Mouse (Mus musculus) layer of hippocampus, postnatal 36 days (tissue): ENCODE results near the gene Psmb1. TPM values are rescaled to one million over a fixed set of nuclear protein-coding genes. Genes with fewer than 3 reads are reported as not detected.
"Not testable (repeated sequence)": the region's sequence is repeated elsewhere in the genome, so short reads cannot be mapped to it uniquely, and the experiment has no call there.

Experiments
- DNase-seq, 2 experiments: peaks; one replicate each; pipeline ENCODE4 v3.0.0; 2022
- total RNA-seq, 2 experiments: library from RNA; stranded (reverse); gene quantifications; 2 replicates each; pipeline ENCODE4 v1.2.3; 2021

Gene Psmb1
- 100 to 1,000 TPM; 120 to 138 TPM for total RNA-seq

DNA sequence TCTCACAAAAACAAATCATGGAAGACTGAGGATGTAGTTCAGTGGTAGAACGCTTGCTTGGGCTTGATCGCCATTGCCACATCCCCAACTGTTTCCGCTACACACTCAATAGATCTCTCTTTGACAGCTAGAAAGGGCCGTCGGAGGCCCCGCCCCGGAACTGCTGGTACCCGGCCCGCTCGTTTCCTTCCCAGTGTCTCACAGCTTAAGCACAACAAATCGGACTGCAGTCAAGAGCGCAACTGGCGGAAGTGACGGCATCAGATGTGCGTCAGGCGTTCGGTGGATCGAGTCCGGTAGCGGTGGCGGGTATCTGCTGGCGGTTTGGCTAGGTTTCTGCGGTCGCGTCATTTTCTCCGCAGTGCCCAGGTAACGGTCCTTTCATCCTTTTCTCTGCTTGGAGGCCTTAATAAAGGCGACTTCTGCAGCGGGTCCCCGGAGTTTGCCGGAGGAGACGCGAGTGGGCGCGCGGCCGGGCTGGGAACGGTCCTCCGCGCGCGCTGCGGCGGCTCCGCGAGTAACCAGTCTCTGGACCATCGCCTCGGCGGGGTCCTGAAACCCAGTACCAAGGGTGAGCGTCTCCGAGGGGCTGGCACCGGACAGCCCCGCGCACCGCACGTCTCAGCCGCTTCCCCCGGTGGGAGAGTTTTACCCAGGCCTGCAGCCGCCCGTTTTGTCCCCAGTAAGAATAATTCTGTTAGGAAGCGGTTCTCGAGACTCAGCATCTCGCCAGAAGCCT, at the start of gene Psmb1, which contains the start of gene Tbp:
Gene Psmb1, minus strand, starts transcription at position 96 of the 739 bp plus-strand sequence.
Gene Tbp, plus strand, starts transcription at position 233 of the 739 bp plus-strand sequence.
- peak; percentile 98 for DNase-seq

GRCm38 (mm10) chr17:15546440-15546839, 46.9 kb upstream of the Psmb1 start:
- DNase-seq, result no peak

- not testable (repeated sequence) for DNase-seq
These were observed 44.3 kb upstream of the Psmb1 start for GRCm38 (mm10) chr17:15543868-15544267.

GRCm38 (mm10) chr17:15540309-15540708, 40.8 kb upstream of the Psmb1 start:
- no peak for DNase-seq

- DNase-seq, result no peak
These were observed 36.9 kb upstream of the Psmb1 start for GRCm38 (mm10) chr17:15536457-15536904.

- no peak for DNase-seq
These were observed 36.4 kb upstream of the Psmb1 start for GRCm38 (mm10) chr17:15535943-15536342.

DNA sequence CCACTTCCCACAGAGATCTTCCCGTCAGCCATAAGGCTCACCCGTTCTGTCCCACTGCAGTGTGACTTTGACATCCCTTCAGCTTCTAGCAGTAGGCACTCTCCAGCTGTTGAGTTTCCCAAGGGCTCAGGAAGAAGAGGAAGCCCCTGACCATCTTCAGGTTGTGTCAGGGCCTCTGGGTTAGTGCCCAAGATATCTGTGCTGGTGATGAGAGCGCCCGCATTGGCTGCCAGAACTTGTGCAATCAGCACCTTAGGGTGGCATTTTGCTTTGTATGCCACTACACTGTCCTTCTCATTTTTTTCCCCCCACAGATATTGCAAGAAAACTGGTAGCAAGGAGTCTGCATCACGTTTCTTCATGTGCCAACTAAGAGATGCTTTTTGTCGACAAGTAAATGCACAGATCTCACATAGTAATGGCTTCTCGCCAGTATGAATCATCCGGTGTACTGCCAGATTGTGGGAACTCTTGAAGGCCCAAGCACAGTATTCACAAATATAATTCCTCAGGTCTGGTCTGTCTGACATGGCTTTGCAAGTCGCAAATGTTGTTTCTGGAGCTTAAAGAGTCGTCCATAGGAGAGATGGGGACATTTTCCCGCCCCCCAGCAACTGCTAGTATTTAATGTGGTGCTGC, 35.7 kb upstream of the Psmb1 start:
- DNase-seq, result no peak

DNA sequence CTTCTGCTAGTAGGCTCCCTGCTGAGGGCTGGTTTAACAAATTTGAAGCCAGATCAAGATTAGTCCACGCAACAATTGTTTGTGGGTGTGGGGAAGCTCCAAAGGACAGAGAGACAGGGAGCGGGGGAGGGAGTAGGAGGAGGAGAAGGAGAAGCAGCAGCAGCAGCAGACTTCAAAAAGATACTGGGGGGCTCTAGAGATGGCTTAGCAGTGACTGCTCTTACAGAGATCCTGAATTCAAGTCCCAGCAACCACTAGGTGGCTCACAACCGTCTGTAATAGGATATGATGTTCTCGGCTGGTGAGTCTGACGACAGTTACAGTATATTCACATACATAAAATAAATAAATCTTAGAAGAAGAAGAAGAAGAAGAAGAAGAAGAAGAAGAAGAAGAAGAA, 30.6 kb upstream of the Psmb1 start:
- peak in 1 of 2 experiments; percentile 35 for DNase-seq

DNA sequence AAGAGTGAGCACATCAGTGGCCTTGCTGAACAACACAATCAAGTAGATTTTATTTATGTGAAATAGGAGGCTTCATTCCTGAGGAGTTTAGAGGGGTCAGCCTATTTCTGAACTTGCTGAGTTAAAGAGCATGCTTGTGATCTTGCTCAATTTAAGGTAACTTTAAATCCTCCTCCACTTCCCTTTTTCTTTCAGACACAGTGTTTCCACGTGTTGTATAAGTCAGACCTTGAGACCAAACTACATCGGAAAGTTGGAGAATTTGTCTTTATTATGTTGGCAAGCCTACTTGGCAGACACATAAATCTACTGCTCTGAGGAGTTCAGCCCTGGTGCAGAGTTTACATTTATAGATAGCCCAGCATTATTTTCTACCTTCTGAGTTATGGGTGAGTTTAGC, 29.3 kb upstream of the Psmb1 start:
- DNase-seq, result no peak

DNA sequence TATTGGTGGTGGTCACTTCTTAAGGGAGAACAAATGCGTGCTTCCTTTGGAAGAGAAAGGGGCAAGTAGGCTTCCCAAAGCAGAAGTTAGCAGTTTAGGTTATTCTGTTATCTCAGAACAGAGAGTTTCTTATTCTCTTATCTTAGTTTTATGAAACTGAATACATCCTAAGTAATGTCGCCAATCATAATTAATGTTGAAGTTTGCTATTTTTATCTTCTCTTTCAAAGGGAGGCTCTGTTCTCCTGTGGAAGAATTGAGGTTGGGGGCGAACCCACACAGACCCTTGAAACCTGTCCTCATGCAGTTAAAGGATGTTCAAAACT, 28.2 kb upstream of the Psmb1 start:
- no peak for DNase-seq

- peak; percentile 90 to 91 for DNase-seq
These were observed 27.6 kb upstream of the Psmb1 start, which contains the start of gene Pdcd2 for GRCm38 (mm10) chr17:15526986-15527810. Gene Pdcd2, minus strand, starts transcription at chr17:15527301.

DNA sequence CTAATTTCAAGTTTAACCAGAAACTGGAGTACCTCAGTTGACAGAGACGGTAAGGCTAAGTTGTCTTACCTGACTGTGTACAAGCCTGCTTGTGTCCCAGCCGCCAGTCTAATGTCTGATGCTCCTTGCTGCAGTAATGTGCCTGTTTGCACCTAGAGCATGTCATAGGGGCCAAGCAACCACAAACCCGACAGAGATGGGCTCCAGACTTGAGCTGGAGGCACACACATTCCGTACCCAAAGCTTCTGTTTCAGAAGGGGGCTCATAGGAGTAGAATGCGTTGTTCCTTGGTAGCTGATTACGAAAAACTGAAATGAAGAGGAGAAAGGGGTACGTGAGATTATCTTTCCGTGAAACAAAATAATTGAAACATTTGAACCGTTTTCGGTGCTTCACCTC, 26.8 kb upstream of the Psmb1 start:
- DNase-seq, result no peak

GRCm38 (mm10) chr17:15518766-15519165, 19.2 kb upstream of the Psmb1 start:
- no peak for DNase-seq

GRCm38 (mm10) chr17:15518186-15518585, 18.6 kb upstream of the Psmb1 start:
- no peak for DNase-seq

GRCm38 (mm10) chr17:15517776-15518175, 18.2 kb upstream of the Psmb1 start:
- no peak for DNase-seq

GRCm38 (mm10) chr17:15510694-15511093, 11.1 kb upstream of the Psmb1 start:
- DNase-seq, result no peak

DNA sequence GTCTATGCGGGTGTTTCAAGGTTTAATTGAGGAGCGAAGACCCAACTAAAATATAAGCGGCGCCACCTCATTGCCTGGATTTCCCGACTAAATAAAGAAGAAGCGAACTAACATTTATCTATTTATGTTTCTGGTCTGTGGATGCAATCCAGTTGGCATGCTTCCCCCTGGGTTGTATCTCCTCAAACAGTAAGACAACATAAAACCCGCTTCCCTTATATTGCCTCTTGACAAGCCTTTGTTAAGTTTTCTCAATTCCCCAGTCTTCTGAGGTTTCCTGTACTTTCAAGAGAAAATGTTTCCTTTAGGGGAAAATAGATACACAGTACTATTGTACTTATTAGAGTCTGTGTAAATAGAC, 818 bp downstream of the Psmb1 start:
- DNase-seq, result no peak

DNA sequence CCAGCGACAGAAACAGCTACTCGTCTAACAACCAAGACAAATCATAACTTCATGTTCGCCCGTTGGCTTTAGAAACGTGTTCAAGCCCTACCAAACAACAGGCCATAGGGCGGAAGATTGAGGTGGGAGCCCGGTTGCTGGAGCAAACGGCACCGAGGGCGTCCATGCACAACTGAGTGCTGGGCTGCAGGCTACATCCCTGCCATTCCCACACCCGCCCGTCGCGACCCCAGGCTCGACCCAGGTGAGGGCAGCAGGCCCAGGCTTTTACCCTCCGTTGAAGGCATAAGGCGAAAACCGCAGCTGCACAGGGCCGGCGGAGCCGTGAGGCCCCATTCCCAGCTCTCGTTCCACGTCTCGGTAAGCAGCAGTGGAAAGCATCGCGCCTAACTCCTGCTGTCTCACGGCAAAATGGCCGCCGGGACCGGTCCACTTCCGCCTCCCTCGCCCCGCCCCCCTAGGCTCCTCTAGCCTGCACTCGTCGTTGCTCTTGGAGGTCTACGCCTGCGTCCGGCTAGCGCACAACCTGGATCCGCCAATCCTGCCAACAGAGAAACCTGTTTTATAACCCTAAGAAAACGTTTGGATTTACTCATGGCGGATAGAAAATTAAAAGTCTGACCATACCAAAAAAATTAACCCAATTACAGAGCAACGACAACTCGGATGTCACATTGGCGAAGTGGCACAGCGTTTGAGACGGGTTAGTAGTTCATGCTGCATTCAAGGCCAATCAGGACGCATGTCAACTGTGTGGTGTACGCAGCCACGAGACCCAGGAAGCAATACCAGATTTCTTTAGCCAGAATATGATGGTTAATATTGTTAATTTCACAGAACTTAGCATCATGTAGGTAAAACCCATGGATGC, 1.4 kb downstream of the Psmb1 start:
- peak; percentile 93 to 94 for DNase-seq

GRCm38 (mm10) chr17:15490542-15490941, 9.0 kb downstream of the Psmb1 start:
- no peak for DNase-seq

DNA sequence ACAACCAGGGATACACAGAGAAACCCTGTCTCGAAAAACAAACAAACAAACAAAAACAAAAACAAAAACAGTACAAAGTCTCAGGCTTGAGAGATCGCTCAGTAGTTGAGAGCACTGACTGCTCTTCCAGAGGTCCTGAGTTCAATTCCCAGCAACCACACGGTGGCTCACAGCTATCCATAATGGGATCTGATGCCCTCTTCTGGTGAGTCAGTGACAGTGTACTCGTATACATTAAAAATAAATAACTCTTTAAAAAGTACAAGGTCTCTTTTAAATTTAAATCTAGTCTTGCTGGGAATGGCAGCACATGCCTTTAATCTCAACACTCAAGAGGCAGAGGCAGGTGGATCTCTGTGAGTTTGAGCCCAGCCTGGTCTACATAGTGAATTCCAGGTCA, 26.9 kb downstream of the Psmb1 start:
- no peak for DNase-seq

GRCm38 (mm10) chr17:15467669-15468068, 31.9 kb downstream of the Psmb1 start:
- DNase-seq, result peak; percentile 54 to 57

DNA sequence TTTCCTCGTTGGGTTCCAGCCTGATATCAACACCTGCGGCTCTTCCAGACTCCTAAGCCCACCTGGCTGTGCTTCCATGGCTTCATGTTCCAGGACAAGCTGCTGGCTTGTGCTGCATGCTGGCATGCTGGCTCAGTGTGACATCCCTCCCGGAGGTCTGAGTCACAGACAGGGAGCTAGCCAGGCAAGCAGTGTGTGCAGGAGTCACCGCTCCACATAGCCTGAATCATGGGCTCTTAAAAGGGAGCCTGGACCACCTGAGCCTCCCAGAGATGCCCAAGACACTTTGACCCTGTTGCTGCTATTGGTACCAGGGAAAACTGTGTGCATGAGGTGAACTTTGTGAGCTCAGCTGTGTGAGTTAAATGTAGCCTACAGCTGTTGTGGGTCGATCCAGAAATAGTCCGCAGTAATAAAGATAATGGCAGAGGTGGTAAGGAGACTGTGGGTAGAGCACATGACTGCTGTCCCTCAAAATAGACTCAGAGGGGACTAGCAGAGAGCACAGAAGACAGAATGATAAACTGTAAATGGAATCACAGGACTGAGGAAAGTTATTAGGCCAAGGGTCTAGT, 37.5 kb downstream of the Psmb1 start:
- no peak for DNase-seq
